Mouse (Mus musculus) monocyte, adult 5-6 weeks (primary cell): Measurements from ENCODE around the gene Srsf10. TPM values are rescaled to one million over a fixed set of nuclear protein-coding genes. Genes with fewer than 3 reads are reported as not detected.

ENCODE experiments used
- ATAC-seq: fragments of 153-309, 156-312 bp; replicated peaks from 2 replicates; pipeline ENCODE4 v1.8.0; 2017; ENCODE audit warnings: mild to moderate bottlenecking; ENCODE audit not compliant: low TSS enrichment, insufficient number of reproducible peaks, severe bottlenecking, poor library complexity, low FRiP score
- total RNA-seq: library from RNA; stranded (forward); fragments of 200-1000, 200-491, 200-594 nt; gene quantifications from 3 replicates; pipeline ENCODE4 v1.2.3, GENCODE M21; 2017

Srsf10 gene
- total RNA-seq, 1 experiment from 2014 or later, result 426 TPM

- ATAC-seq, result no peak
Observed at GRCm38 (mm10) chr4:135904810-135905209, 49.3 kb downstream of the Srsf10 start.

GRCm38 (mm10) chr4:135906633-135907032 is 51.1 kb downstream of the Srsf10 start:
- no peak for ATAC-seq

GRCm38 (mm10) chr4:135909326-135910066 is 53.9 kb downstream of the Srsf10 start:
- no peak for ATAC-seq

GRCm38 (mm10) chr4:135911531-135911930 is 56.0 kb downstream of the Srsf10 start:
- peak; percentile 50; the same call in 1 of the 2 replicates for ATAC-seq

- ATAC-seq, result no peak
Observed at GRCm38 (mm10) chr4:135912164-135912563, 56.6 kb downstream of the Srsf10 start.

- no peak for ATAC-seq
Observed at GRCm38 (mm10) chr4:135912835-135913234, 57.3 kb downstream of the Srsf10 start.

GRCm38 (mm10) chr4:135913433-135913832 is 57.9 kb downstream of the Srsf10 start:
- no peak for ATAC-seq

GRCm38 (mm10) chr4:135918635-135919279 is 63.2 kb downstream of the Srsf10 start:
- peak; percentile 74 for ATAC-seq

- ATAC-seq, result peak; percentile 42
Observed at GRCm38 (mm10) chr4:135919280-135919639, 63.7 kb downstream of the Srsf10 start.

Other genes starting within 250 kb of the Srsf10 start
- gene Ifnlr1, start 169.5 kb upstream of the Srsf10 start, total RNA-seq, result 0.53 TPM in 1 of 3 replicates, not detected in the others
- not detected in 3 replicates for gene Il22ra1, start 127.6 kb upstream of the Srsf10 start, total RNA-seq
- not detected in 3 replicates for gene Myom3, start 96.0 kb upstream of the Srsf10 start, total RNA-seq
- 342 to 380 TPM (median 364 TPM) in 3 replicates for gene Pnrc2, start 18.1 kb downstream of the Srsf10 start, total RNA-seq
- gene Cnr2, start 39.6 kb downstream of the Srsf10 start, total RNA-seq, result 12.0 to 23.7 TPM (median 19.9 TPM) in 3 replicates
- gene Fuca1, start 65.0 kb downstream of the Srsf10 start, total RNA-seq, result 180 to 259 TPM (median 226 TPM) in 3 replicates
- gene Hmgcl, start 90.7 kb downstream of the Srsf10 start, total RNA-seq, result 56.8 to 67.9 TPM (median 60.9 TPM) in 3 replicates
- 1.5 to 3.7 TPM (median 2.7 TPM) in 3 replicates for gene Gale, start 108.0 kb downstream of the Srsf10 start, total RNA-seq
- 28.2 to 39.4 TPM (median 36.0 TPM) in 3 replicates for gene Lypla2, start 116.9 kb downstream of the Srsf10 start, total RNA-seq
- gene Pithd1, start 131.5 kb downstream of the Srsf10 start, total RNA-seq, result 33.5 to 49.4 TPM (median 35.4 TPM) in 3 replicates
- gene Eloa, start 166.0 kb downstream of the Srsf10 start, total RNA-seq, result 58.0 to 71.9 TPM (median 68.5 TPM) in 3 replicates
- 392 to 636 TPM (median 589 TPM) in 3 replicates for gene Rpl11, start 197.7 kb downstream of the Srsf10 start, total RNA-seq